Mouse (Mus musculus): ENCODE data around the gene AC131692.1. TPM values are rescaled to one million over a fixed set of nuclear protein-coding genes. Genes with fewer than 3 reads are reported as not detected.

AC131692.1 gene
- total and polyA plus RNA-seq, 2 experiments from 2014 or later = not detected

DNA sequence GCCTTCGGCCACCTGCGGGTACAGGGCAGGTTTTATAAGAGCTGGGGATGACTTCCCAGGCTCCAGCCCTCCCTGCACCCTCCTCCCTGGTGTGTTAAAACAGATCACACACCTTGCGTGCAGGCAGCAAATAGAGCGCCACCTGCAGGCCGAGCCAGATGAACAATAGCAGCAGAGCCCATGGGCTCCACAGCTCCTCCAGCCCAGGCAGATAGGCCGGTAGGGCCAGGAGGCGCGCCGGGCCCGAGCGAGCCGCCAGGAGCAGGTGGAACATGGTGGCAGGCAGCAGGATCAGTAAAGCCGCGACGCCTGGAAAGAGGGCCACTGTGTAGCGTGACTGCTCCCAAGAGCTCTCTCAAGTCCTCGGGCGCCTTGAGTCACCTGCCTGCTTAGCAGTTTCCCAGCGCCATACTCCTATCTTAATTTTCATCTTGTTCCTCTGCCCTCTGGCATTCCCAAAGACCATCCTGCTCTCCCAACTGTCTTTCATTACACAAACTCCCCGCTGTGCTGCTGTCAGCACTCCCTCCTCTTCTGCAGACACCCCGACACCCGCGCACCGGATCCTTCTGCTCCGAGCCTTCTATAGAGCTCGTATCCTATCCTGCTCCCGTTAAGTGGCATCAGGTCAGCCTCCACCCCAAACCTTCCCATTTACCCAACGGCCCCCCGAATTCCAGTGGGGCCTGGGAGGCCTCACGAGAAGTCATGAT, 27.1 kb upstream of the AC131692.1 start:
- Histone ChIP-seq H3K27ac (peak overlapping the region; percentile 92), H3K4me3 (ENCODE audit: low read length) (peak overlapping the region; percentile 57), H3K9ac (replicated peaks; ENCODE audit: low read length) (peak overlapping the region; percentile 76), H3K27me3 (ENCODE audit: insufficient read depth, low read length) (no peaks in the 10 kb centered on the region), H3K36me3 (ENCODE audit: insufficient read depth, low read length) (peaks cover 20% of the 10 kb centered on the region; the same call in 1 of the 2 replicates), H3K4me1 (ENCODE audit: insufficient read depth, low read length) (peaks cover 12% of the 10 kb centered on the region), H3K9me3 (ENCODE audit: low read length) (no peaks in the 10 kb centered on the region), H3K4me2 (ENCODE audit: low read depth, low read length) (peak overlapping the region; percentile 97)
- DNase-seq (ENCODE audit: low spot score) (peak; percentile 92), ATAC-seq (peak; percentile 71)
- TF ChIP-seq CTCF (IDR thresholded peaks at IDR 0.05; ENCODE audit: low read depth) = peak; percentile 95
- WGBS = 0% methylated on average over 30 of the region's 30 CpGs

DNA sequence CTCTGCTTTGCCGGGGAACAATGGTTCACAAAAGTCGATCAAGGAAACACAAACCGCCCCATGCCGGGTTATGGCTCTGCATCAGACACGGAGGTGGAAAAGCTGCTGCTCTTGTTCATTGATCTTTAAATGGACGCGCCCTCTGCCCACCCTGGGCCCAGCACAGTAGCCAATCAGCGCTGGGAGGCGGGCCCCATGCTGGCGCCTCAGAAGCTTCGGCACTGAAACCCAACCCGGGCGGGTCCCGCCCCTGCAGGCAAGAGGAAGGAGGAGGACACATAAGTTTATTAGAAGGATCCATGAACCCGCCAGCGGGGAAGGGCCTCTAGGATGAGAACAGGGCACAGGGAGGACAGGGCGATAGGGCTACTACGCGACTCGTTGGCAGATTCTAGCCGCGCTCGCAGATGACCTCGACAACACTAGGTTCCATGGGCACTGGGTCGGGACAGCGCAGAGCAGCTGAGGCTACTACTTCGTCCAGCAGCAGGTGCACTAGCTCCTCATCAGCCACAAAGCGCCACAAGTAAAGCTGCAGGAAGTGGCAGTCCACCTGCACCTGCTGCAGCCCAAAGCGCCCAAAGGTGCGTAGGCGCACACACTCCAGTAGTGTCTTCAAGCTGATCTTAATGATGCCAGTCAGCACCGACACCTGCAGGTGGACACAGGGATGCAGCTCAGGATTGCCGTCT, 26.3 kb upstream of the AC131692.1 start, which contains the start of gene Tm7sf2:
TSS of gene Tm7sf2 (minus strand) at position 650 of the 692 bp plus-strand sequence.
- Histone ChIP-seq H3K4me2 (ENCODE audit: low read depth, low read length) (peak within 1 kb of the TSS; percentile 97), H3K27me3 (ENCODE audit: insufficient read depth, low read length) (no peaks in the 10 kb centered on the region), H3K4me3 (ENCODE audit: low read length) (peak within 1 kb of the TSS; percentile 57), H3K27ac (peak within 1 kb of the TSS; percentile 92), H3K9ac (replicated peaks; ENCODE audit: low read length) (peak within 1 kb of the TSS; percentile 76), H3K36me3 (ENCODE audit: insufficient read depth, low read length) (peaks cover 23% of the 10 kb centered on the region; the same call in 1 of the 2 replicates), H3K9me3 (ENCODE audit: low read length) (no peaks in the 10 kb centered on the region), H3K4me1 (ENCODE audit: insufficient read depth, low read length) (peaks cover 8% of the 10 kb centered on the region)
- TF ChIP-seq CTCF (IDR thresholded peaks at IDR 0.05; ENCODE audit: low read depth) = peak; percentile 14; the same call in 1 of the 2 replicates
- WGBS = 8% methylated on average over 33 of the region's 33 CpGs
- peak; percentile 95 for DNase-seq (ENCODE audit: low spot score)
- peak; percentile 92 for ATAC-seq

DNA sequence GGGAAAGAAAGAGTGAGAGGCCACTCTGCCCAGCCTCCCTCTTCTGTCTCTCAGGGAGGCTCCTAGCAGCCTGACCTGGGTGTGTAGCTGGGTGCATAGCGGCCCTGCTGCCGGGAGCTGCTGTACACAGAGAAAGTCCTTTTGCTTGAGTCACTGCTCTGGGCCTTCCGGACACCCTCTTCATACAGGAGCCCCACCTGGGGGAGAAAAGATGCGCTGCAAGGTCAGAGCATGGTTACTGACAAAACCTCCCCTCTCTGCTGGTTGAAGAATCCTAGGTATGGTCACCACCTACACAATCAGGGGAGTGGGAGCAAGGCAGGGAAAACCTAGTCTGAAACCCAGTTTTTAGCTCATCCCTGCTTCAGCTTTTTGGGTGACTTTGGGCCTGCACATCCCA, 25.3 kb upstream of the AC131692.1 start:
- Histone ChIP-seq H3K4me3 (ENCODE audit: low read length) (no peak overlapping the region), H3K27ac (no peak overlapping the region), H3K36me3 (ENCODE audit: insufficient read depth, low read length) (peaks cover 29% of the 10 kb centered on the region), H3K4me2 (ENCODE audit: low read depth, low read length) (no peak overlapping the region), H3K9me3 (ENCODE audit: low read length) (no peaks in the 10 kb centered on the region), H3K4me1 (ENCODE audit: insufficient read depth, low read length) (peaks cover 8% of the 10 kb centered on the region), H3K27me3 (ENCODE audit: insufficient read depth, low read length) (no peaks in the 10 kb centered on the region), H3K9ac (replicated peaks; ENCODE audit: low read length) (no peak overlapping the region)
- whole genome bisulfite sequencing = 81% methylated on average over 4 of the region's 4 CpGs
- no peak for TF ChIP-seq CTCF (IDR thresholded peaks at IDR 0.05; ENCODE audit: low read depth)
- ATAC-seq (no peak), DNase-seq (ENCODE audit: low spot score) (no peak)

DNA sequence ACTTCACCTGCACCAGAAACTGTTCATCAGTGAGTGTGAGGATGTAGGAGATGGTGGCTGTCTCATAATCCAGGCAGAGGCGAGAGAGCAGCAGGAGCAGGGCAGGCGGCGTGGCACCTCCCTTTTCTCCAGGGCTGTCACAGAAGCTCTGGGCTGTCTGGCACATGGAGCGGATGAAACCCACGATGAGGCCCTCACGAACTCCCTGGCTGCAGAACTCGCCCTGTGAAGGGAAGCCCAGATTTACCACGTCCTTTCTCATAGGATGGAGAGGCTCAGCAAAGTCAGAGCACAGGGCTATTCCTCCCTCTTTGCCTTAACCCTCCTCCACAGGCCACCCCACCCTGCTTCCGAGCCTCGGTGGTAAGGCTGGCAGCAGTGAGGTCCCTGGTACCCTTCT, 24.4 kb upstream of the AC131692.1 start:
- DNase-seq (ENCODE audit: low spot score) (no peak), ATAC-seq (no peak)
- H3K4me2 ChIP-seq (ENCODE audit: low read depth, low read length) = no peak overlapping the region
- H3K27me3 ChIP-seq (ENCODE audit: insufficient read depth, low read length) = no peaks in the 10 kb centered on the region
- peaks cover 8% of the 10 kb centered on the region for H3K4me1 ChIP-seq (ENCODE audit: insufficient read depth, low read length)
- H3K36me3 ChIP-seq (ENCODE audit: insufficient read depth, low read length) = peaks cover 31% of the 10 kb centered on the region
- WGBS = 91% methylated on average over 8 of the region's 10 CpGs
- no peak overlapping the region for H3K27ac ChIP-seq
- H3K4me3 ChIP-seq (ENCODE audit: low read length) = no peak overlapping the region
- TF ChIP-seq CTCF (IDR thresholded peaks at IDR 0.05; ENCODE audit: low read depth) = no peak
- no peaks in the 10 kb centered on the region for H3K9me3 ChIP-seq (ENCODE audit: low read length)
- H3K9ac ChIP-seq (replicated peaks; ENCODE audit: low read length) = no peak overlapping the region

- ATAC-seq (no peak), DNase-seq (ENCODE audit: low spot score) (no peak)
- no peak for TF ChIP-seq CTCF (IDR thresholded peaks at IDR 0.05; ENCODE audit: low read depth)
- Histone ChIP-seq H3K4me2 (ENCODE audit: low read depth, low read length) (no peak overlapping the region), H3K4me3 (ENCODE audit: low read length) (no peak overlapping the region), H3K27me3 (ENCODE audit: insufficient read depth, low read length) (no peaks in the 10 kb centered on the region), H3K27ac (no peak overlapping the region), H3K9ac (replicated peaks; ENCODE audit: low read length) (no peak overlapping the region), H3K36me3 (ENCODE audit: insufficient read depth, low read length) (peaks cover 33% of the 10 kb centered on the region), H3K9me3 (ENCODE audit: low read length) (no peaks in the 10 kb centered on the region), H3K4me1 (ENCODE audit: insufficient read depth, low read length) (peaks cover 8% of the 10 kb centered on the region)
- 91% methylated on average over 31 of the region's 31 CpGs for WGBS
These were observed 23.5 kb upstream of the AC131692.1 start for GRCm38 (mm10) chr19:6070571-6071250.

- H3K9ac ChIP-seq (replicated peaks; ENCODE audit: low read length) = no peak overlapping the region
- WGBS = 94% methylated on average over 19 of the region's 19 CpGs
- H3K4me1 ChIP-seq (ENCODE audit: insufficient read depth, low read length) = peaks cover 8% of the 10 kb centered on the region
- TF ChIP-seq CTCF (IDR thresholded peaks at IDR 0.05; ENCODE audit: low read depth) = no peak
- DNase-seq (ENCODE audit: low spot score) (no peak), ATAC-seq (no peak)
- no peak overlapping the region for H3K4me3 ChIP-seq (ENCODE audit: low read length)
- H3K9me3 ChIP-seq (ENCODE audit: low read length) = no peaks in the 10 kb centered on the region
- no peak overlapping the region for H3K4me2 ChIP-seq (ENCODE audit: low read depth, low read length)
- H3K27me3 ChIP-seq (ENCODE audit: insufficient read depth, low read length) = no peaks in the 10 kb centered on the region
- H3K36me3 ChIP-seq (ENCODE audit: insufficient read depth, low read length) = peaks cover 33% of the 10 kb centered on the region
- no peak overlapping the region for H3K27ac ChIP-seq
These were observed 23.0 kb upstream of the AC131692.1 start for GRCm38 (mm10) chr19:6071261-6071660.

Measured in hindbrain, postnatal 0 days (tissue).